Mouse (Mus musculus) kidney, embryonic 14.5 days (tissue): Measurements from ENCODE around the gene Prkcq. TPM values are rescaled to one million over a fixed set of nuclear protein-coding genes. Genes with fewer than 3 reads are reported as not detected.

ENCODE experiments used
- ATAC-seq: fragments of 200-750 bp; cut with Nextera tagmentation; 2 replicates; pipeline ENCODE4 v1.8.0; 2017; ENCODE audit warnings: moderate number of reproducible peaks, mild to moderate bottlenecking, moderate TSS enrichment, moderate library complexity; ENCODE audit not compliant: low FRiP score, low TSS enrichment
- H3K27ac ChIP-seq: fragments of 300-500 bp; sonication (generic); 2 replicates; pipeline ENCODE4 v1.5.1; 2014; ENCODE audit warnings: low read depth, mild to moderate bottlenecking, low read length, moderate library complexity, mixed read lengths
- H3K27me3 ChIP-seq: fragments of 300-500 bp; sonication (generic); 2 replicates; pipeline ENCODE4 v1.6.1; 2014; ENCODE audit warnings: mild to moderate bottlenecking, low read length; ENCODE audit not compliant: control insufficient read depth, insufficient read depth
- H3K36me3 ChIP-seq: fragments of 300-500 bp; sonication (generic); 2 replicates; pipeline ENCODE4 v1.6.1; 2014; ENCODE audit warnings: low read length, mixed read lengths; ENCODE audit not compliant: control insufficient read depth, insufficient read depth
- H3K4me1 ChIP-seq: fragments of 300-500 bp; sonication (generic); 2 replicates; pipeline ENCODE4 v1.6.1; 2014; ENCODE audit warnings: low read length, mixed read lengths; ENCODE audit not compliant: control insufficient read depth, insufficient read depth
- H3K4me2 ChIP-seq: fragments of 300-500 bp; sonication (generic); replicated peaks from 2 replicates; pipeline ENCODE4 v1.6.1; 2014; ENCODE audit warnings: low read depth, mild to moderate bottlenecking, low read length
- H3K4me3 ChIP-seq: fragments of 300-500 bp; sonication (generic); 2 replicates; pipeline ENCODE4 v1.5.1; 2014; ENCODE audit warnings: mild to moderate bottlenecking, low read length
- H3K9ac ChIP-seq: fragments of 300-500 bp; sonication (generic); 2 replicates; pipeline ENCODE4 v1.6.1; 2014; ENCODE audit warnings: low read depth, mild to moderate bottlenecking, low read length, moderate library complexity
- H3K9me3 ChIP-seq: fragments of 300-500 bp; sonication (generic); 2 replicates; pipeline ENCODE4 v1.6.1; 2016; ENCODE audit warnings: low read length; ENCODE audit not compliant: control insufficient read depth
- WGBS: fragments of 180-500 bp; shearing (Covaris S2); extraction: QIAGEN DNeasy Blood & Tissue Kit; methylation state at CpG from one replicate; pipeline ENCODE4 v1.1.7; 2014; 5-methylcytosine and 5-hydroxymethylcytosine counted together
- polyA plus RNA-seq: library from polyadenylated mRNA; unstranded; fragments of >200 nt; fragmentation: Nextera tagmentation; extraction: Ambion mirVana; gene quantifications from 2 replicates; pipeline ENCODE4 v1.2.1, GENCODE M21; 2014

Prkcq gene
- polyA plus RNA-seq, 1 experiment from 2014 or later: 3.3 TPM

DNA sequence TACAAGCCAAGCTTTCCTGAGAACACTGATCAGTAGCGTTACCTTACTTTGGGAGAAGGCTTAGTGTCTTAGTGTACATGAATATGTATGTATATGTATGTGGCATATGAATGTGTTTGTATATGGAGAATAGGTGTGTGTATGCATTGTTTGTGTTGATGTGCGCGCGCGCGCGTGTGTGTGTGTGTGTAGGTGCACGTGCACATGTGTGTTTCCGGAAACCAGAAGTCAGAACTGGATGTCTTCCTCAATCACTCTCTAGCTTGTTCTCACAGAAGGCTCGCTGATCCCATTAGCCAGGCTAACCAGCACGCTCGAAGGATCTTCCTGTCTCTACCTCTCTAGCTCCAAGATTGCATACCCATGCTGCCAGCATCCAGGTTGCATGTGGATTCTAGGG lies 6.0 kb downstream of the Prkcq start:
- ATAC-seq: no peak
- Histone ChIP-seq H3K4me1 (no peaks in the 10 kb centered on the region), H3K27ac (no peak overlapping the region), H3K27me3 (no peaks in the 10 kb centered on the region), H3K9me3 (no peaks in the 10 kb centered on the region), H3K9ac (no peak overlapping the region), H3K4me2 (no peak overlapping the region), H3K36me3 (no peaks in the 10 kb centered on the region), H3K4me3 (no peak overlapping the region)
- WGBS: 94% methylated on average over 12 of the region's 12 CpGs

- H3K4me1 ChIP-seq: no peaks in the 10 kb centered on the region
- H3K27ac ChIP-seq: no peak overlapping the region
- H3K9me3 ChIP-seq: no peaks in the 10 kb centered on the region
- H3K4me3 ChIP-seq: no peak overlapping the region
- peak; percentile 57; the same call in 1 of the 2 replicates for ATAC-seq
- 53% methylated on average over 4 of the region's 4 CpGs for WGBS
- no peak overlapping the region for H3K4me2 ChIP-seq
- no peak overlapping the region for H3K9ac ChIP-seq
- no peaks in the 10 kb centered on the region for H3K36me3 ChIP-seq
- H3K27me3 ChIP-seq: no peaks in the 10 kb centered on the region
Measured at GRCm38 (mm10) chr2:11181510-11181909, 9.6 kb downstream of the Prkcq start.

DNA sequence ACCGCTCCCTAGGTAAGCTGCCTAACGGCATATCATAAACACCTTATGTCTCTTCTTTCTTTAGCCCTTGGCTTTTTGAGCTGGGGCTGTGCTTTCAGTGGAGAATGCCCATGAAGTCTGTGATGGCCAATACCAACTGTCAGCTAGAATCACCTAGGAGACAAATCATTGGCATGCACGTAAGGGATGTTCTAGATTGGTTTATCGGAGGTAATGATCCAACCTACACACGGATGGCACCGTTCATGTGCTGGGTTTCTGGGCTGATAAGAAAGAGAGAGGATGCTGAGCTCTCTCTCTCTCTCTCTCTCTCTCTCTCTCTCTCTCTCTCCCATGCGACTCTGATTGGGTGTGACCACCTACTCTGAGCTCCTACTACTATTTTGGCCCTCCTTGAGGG lies 10.2 kb downstream of the Prkcq start:
- 92% methylated on average over 7 of the region's 7 CpGs for WGBS
- H3K4me1 ChIP-seq: no peaks in the 10 kb centered on the region
- no peaks in the 10 kb centered on the region for H3K9me3 ChIP-seq
- H3K9ac ChIP-seq: no peak overlapping the region
- no peak for ATAC-seq
- H3K27ac ChIP-seq: no peak overlapping the region
- no peak overlapping the region for H3K4me3 ChIP-seq
- H3K27me3 ChIP-seq: no peaks in the 10 kb centered on the region
- no peak overlapping the region for H3K4me2 ChIP-seq
- no peaks in the 10 kb centered on the region for H3K36me3 ChIP-seq

DNA sequence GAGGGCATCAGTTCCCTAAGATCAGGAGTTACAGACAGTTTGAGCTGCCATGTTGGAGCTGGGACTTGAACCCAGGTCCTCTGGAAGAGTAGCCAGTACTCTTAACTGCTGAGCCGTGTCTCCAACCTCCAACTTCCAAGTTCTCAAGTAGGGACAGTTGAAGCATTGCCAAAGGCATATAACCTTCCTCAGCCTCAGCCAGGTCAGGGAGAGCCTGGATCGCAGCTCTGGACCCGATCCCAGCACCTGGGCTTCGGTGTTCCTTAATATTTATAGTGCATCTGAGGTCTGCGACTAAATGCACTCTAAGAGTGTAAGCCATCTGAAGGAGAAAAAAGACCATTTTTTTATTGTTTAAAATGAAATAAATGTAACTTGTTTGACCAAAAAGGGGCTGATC lies 12.1 kb downstream of the Prkcq start:
- Histone ChIP-seq H3K27me3 (no peaks in the 10 kb centered on the region), H3K4me1 (no peaks in the 10 kb centered on the region), H3K4me3 (no peak overlapping the region), H3K9ac (no peak overlapping the region), H3K27ac (no peak overlapping the region), H3K9me3 (no peaks in the 10 kb centered on the region), H3K4me2 (no peak overlapping the region), H3K36me3 (no peaks in the 10 kb centered on the region)
- ATAC-seq: no peak
- WGBS: 90% methylated on average over 5 of the region's 5 CpGs

GRCm38 (mm10) chr2:11186586-11186985 lies 14.7 kb downstream of the Prkcq start:
- no peaks in the 10 kb centered on the region for H3K27me3 ChIP-seq
- no peak for ATAC-seq
- WGBS: 94% methylated on average over 3 of the region's 3 CpGs

DNA sequence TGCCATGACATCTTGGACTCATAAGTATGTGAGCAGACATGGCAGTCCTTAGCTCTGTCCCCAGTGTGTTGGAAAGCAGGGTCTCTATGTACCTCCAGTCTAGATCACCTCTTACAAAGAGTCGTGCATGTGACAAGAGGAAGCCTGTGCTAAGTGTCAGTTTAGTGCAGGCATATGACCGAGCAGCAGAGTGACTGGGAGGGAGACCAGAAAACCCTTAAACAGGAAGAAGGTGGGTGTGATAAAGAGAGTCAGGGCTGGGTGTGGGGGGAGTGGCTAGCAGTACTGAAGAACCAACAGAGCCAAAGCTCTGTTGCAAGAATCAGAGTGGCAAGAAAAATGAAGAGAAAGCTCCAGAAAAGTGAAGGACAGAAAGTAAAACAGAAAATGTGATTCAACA lies 15.3 kb downstream of the Prkcq start:
- Histone ChIP-seq H3K27ac (no peak overlapping the region), H3K4me2 (no peak overlapping the region), H3K9me3 (no peaks in the 10 kb centered on the region), H3K4me1 (no peaks in the 10 kb centered on the region), H3K9ac (no peak overlapping the region), H3K36me3 (no peaks in the 10 kb centered on the region), H3K27me3 (no peaks in the 10 kb centered on the region), H3K4me3 (no peak overlapping the region)
- WGBS: 42% methylated on average over 2 of the region's 2 CpGs
- ATAC-seq: no peak

More at GRCm38 (mm10) chr2:11186586-11186985, 14.7 kb downstream of the Prkcq start:
- Histone ChIP-seq H3K9me3 (no peaks in the 10 kb centered on the region), H3K9ac (no peak overlapping the region), H3K36me3 (no peaks in the 10 kb centered on the region), H3K27ac (no peak overlapping the region), H3K4me3 (no peak overlapping the region), H3K4me2 (no peak overlapping the region), H3K4me1 (no peaks in the 10 kb centered on the region)

DNA sequence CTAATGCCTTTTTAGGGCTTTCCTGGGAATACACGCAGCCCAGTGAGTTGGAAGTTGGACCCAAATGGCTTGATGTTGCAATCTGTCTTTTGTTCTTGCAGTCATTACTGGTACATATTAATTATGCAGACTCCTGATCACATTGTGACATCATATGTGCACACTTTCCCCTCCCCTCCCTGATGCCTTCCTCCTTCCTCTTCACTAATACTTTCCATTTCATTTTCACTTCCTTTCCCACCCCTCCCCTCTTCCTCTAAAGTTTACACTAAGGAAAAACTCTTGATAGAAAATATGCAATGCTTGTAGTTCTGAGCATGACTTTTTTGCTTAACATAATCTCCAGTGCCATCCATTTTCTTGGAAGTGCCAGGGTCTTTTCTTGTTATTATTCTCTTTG lies 16.4 kb downstream of the Prkcq start:
- no peaks in the 10 kb centered on the region for H3K4me1 ChIP-seq
- no peak overlapping the region for H3K4me2 ChIP-seq
- no peaks in the 10 kb centered on the region for H3K9me3 ChIP-seq
- no peak overlapping the region for H3K4me3 ChIP-seq
- WGBS: 91% methylated on average over 1 of the region's 1 CpGs
- no peak overlapping the region for H3K27ac ChIP-seq
- no peaks in the 10 kb centered on the region for H3K27me3 ChIP-seq
- H3K36me3 ChIP-seq: no peaks in the 10 kb centered on the region
- no peak for ATAC-seq
- H3K9ac ChIP-seq: no peak overlapping the region

- H3K4me2 ChIP-seq: no peak overlapping the region
- ATAC-seq: no peak
- no peaks in the 10 kb centered on the region for H3K36me3 ChIP-seq
- 90% methylated on average over 4 of the region's 4 CpGs for WGBS
- H3K9me3 ChIP-seq: no peaks in the 10 kb centered on the region
- no peak overlapping the region for H3K4me3 ChIP-seq
- no peak overlapping the region for H3K27ac ChIP-seq
- H3K9ac ChIP-seq: no peak overlapping the region
- no peaks in the 10 kb centered on the region for H3K4me1 ChIP-seq
- no peaks in the 10 kb centered on the region for H3K27me3 ChIP-seq
Measured at GRCm38 (mm10) chr2:11189150-11189767, 17.4 kb downstream of the Prkcq start.

GRCm38 (mm10) chr2:11192281-11193098 lies 20.6 kb downstream of the Prkcq start:
- Histone ChIP-seq H3K4me2 (no peak overlapping the region), H3K36me3 (no peaks in the 10 kb centered on the region), H3K4me1 (no peaks in the 10 kb centered on the region), H3K27ac (no peak overlapping the region), H3K9me3 (no peaks in the 10 kb centered on the region), H3K27me3 (no peaks in the 10 kb centered on the region), H3K9ac (no peak overlapping the region), H3K4me3 (no peak overlapping the region)
- ATAC-seq: no peak
- 55% methylated on average over 12 of the region's 12 CpGs for WGBS
